Mouse (Mus musculus) limb, embryonic 14.5 days (tissue): ENCODE data around the gene 1500009L16Rik. TPM values are rescaled to one million over a fixed set of nuclear protein-coding genes. Genes with fewer than 3 reads are reported as not detected.

Experiments used
- ATAC-seq: fragments of 200-750 bp; cut with Nextera tagmentation; 2 replicates; pipeline ENCODE4 v1.8.0; 2017; ENCODE audit warnings: low read depth, moderate number of reproducible peaks, moderate TSS enrichment; ENCODE audit not compliant: low FRiP score
- DNase-seq: peaks from one replicate; pipeline ENCODE4 v3.0.0-alpha.2; 2015; ENCODE audit warnings: low spot score
- H3K27ac ChIP-seq: fragments of 300-500 bp; sonication (generic); replicated peaks from 2 replicates; pipeline ENCODE4 v1.5.1; 2014; ENCODE audit warnings: low read depth, mild to moderate bottlenecking, low read length, moderate library complexity, mixed read lengths
- H3K27me3 ChIP-seq: fragments of 300-500 bp; sonication (generic); 2 replicates; pipeline ENCODE4 v1.6.1; 2014; ENCODE audit warnings: low read length, mixed read lengths; ENCODE audit not compliant: control insufficient read depth, insufficient read depth
- H3K36me3 ChIP-seq: fragments of 300-500 bp; sonication (generic); 2 replicates; pipeline ENCODE4 v1.6.1; 2014; ENCODE audit warnings: mild to moderate bottlenecking, low read length, moderate library complexity, mixed read lengths; ENCODE audit not compliant: control insufficient read depth, insufficient read depth
- H3K4me1 ChIP-seq: fragments of 300-500 bp; sonication (generic); 2 replicates; pipeline ENCODE4 v1.6.1; 2014; ENCODE audit warnings: antibody characterized with exemption, low read length, mixed read lengths; ENCODE audit not compliant: control insufficient read depth, insufficient read depth
- H3K4me2 ChIP-seq: fragments of 300-500 bp; sonication (generic); replicated peaks from 2 replicates; pipeline ENCODE4 v1.6.1; 2014; ENCODE audit warnings: low read depth, mild to moderate bottlenecking, low read length, moderate library complexity; ENCODE audit not compliant: severe bottlenecking
- H3K4me3 ChIP-seq: fragments of 300-500 bp; sonication (generic); replicated peaks from 2 replicates; pipeline ENCODE4 v1.5.1; 2014; ENCODE audit warnings: low read length
- H3K9ac ChIP-seq: fragments of 300-500 bp; sonication (generic); 2 replicates; pipeline ENCODE4 v1.6.1; 2014; ENCODE audit warnings: mild to moderate bottlenecking, low read depth, low read length, moderate library complexity; ENCODE audit not compliant: severe bottlenecking
- H3K9me3 ChIP-seq: fragments of 300-500 bp; sonication (generic); 2 replicates; pipeline ENCODE4 v1.6.1; 2016; ENCODE audit warnings: low read length; ENCODE audit not compliant: control insufficient read depth
- POLR2A ChIP-seq: fragments of 200-500 bp; IDR thresholded peaks from 2 replicates; pipeline ENCODE4 v1.8.0; 2012; ENCODE audit warnings: inconsistent platforms, mild to moderate bottlenecking, moderate library complexity, borderline replicate concordance; ENCODE audit not compliant: insufficient read depth, insufficient read length; ENCODE audit errors: extremely low read depth
- WGBS: fragments of 180-500 bp; shearing (Covaris S2); extraction: QIAGEN DNeasy Blood & Tissue Kit; methylation state at CpG from one replicate; pipeline ENCODE4 v1.1.7; 2014; 5-methylcytosine and 5-hydroxymethylcytosine counted together
- polyA plus RNA-seq, 2 experiments: library from polyadenylated mRNA; depleted of rRNA in 1 of 2; stranded (reverse) in 1 of 2; unstranded in 1 of 2; fragments of >200 nt; fragmentation: Nextera tagmentation in 1 of 2; extraction: Ambion mirVana in 1 of 2; gene quantifications; 2 replicates each; pipeline versions ENCODE4 v1.2.1 to v1.2.3; 2012 to 2014

1500009L16Rik gene
- polyA plus RNA-seq, 2 experiments: 20.2 to 27.1 TPM

DNA sequence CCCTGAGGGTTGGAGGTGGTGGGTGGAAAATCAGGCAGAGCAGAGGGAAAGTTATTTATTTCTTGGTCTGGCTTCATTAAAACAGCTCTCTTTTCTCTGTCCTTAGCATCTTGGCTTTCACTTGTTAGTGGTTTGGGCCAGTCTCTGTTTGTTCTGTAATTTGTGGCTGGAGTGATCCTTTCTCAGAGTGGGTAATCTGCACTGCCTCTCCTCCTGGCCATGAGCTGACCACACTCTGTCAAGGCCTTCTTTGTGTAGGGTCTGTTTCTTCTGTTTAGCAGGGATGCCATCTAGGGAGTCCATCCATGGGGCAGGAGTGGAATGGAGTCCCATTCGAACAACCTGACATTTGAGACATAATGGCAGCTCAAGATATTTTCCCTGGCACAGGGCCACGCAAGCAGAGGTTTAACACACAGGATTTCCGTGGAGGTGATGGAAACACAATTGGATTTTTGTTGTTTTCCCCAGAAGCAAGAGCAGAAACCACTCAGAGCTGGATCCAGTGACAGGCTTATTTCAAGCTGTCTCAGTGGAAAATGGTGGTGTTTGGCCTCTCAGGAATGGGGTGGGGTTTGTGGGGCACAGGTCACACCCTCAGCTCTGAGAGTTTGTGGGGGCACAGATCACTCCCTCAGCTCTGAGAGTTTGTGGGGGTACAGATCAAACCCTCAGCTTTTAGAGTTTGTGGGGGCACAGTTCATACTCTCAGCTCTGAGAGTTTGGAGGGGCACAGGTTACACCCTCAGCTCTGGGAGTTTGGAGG, 63.1 kb downstream of the 1500009L16Rik start:
- Histone ChIP-seq H3K9me3 (no peaks in the 10 kb centered on the region), H3K27me3 (no peaks in the 10 kb centered on the region), H3K4me3 (no peak overlapping the region), H3K36me3 (no peaks in the 10 kb centered on the region), H3K27ac (peak overlapping the region; percentile 50; the same call in 1 of the 2 replicates), H3K4me2 (0 out of 2 replicates have a peak overlapping the region, but pooled peaks have one; percentile 1), H3K9ac (no peak overlapping the region), H3K4me1 (peaks cover 18% of the 10 kb centered on the region)
- 24% methylated on average over 3 of the region's 3 CpGs for WGBS
- ATAC-seq: peak; percentile 62
- DNase-seq: peak; percentile 28
- TF ChIP-seq POLR2A: no peak

DNA sequence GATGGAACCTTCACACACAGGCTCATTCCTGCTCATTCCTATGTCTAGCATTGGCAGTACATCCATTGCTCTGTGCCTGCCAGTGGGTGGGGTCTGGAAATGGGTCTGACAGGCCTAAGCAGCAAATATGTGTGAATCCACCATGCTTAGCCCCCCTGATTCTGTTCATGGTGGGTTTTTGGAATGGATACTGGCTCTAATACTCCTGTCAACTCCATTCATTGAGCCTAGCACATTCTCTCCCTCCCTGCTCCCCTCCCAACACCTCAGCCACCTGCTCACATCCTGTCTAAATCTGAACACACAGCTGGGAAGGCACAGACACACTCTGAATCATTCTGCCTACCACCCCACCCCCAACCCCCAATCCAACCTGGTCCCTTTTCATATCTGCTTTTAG, 72.4 kb downstream of the 1500009L16Rik start:
- DNase-seq (no peak), ATAC-seq (no peak)
- Histone ChIP-seq H3K27me3 (no peaks in the 10 kb centered on the region), H3K9me3 (no peaks in the 10 kb centered on the region), H3K27ac (no peak overlapping the region), H3K4me2 (no peak overlapping the region), H3K4me3 (no peak overlapping the region), H3K9ac (no peak overlapping the region), H3K4me1 (no peaks in the 10 kb centered on the region), H3K36me3 (no peaks in the 10 kb centered on the region)
- no peak for TF ChIP-seq POLR2A

DNA sequence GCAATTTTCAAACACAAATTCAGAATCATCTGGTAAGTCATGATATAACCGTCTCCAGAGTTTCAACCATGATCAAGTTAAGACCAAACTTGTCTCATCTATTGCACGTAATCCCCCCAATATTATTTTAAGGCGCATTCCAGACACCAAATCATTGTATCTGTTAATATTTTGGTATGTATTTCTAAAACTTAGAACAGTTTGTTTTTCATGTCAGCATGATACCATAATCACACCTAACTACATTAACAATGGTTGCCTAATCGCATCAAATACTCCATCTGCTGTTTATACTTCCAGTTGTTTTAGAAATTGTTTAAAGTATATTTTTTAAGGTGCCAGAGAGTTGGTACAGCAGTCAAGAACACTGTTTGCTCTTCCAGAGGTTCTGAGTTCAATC, 72.8 kb downstream of the 1500009L16Rik start:
- Histone ChIP-seq H3K4me3 (no peak overlapping the region), H3K36me3 (no peaks in the 10 kb centered on the region), H3K9ac (no peak overlapping the region), H3K4me1 (no peaks in the 10 kb centered on the region), H3K27ac (no peak overlapping the region), H3K9me3 (no peaks in the 10 kb centered on the region), H3K4me2 (no peak overlapping the region), H3K27me3 (no peaks in the 10 kb centered on the region)
- no peak for ATAC-seq
- WGBS: 92% methylated on average over 4 of the region's 4 CpGs
- TF ChIP-seq POLR2A: no peak
- DNase-seq: no peak

DNA sequence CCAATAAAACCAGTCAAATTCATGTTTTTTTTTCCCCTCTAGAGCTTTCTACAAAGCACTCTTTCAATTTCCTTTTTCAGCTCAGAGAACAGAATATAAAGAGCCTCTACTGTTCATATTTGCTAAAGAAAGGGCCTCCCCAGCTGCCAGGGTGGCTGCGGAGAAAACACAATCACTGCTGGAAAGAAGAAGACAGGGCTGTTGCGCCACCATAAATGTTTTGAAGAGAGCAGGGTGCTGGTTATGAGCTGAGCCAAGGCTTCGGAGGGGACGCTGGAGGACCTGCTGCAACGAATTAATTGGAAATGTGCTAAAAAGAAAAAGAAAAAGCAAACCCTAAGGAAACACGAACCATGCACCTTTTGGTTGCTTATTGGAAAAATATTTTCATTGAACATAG, 81.4 kb downstream of the 1500009L16Rik start:
- no peak overlapping the region for H3K27ac ChIP-seq
- no peak overlapping the region for H3K9ac ChIP-seq
- H3K36me3 ChIP-seq: no peaks in the 10 kb centered on the region
- no peak for TF ChIP-seq POLR2A
- no peak for ATAC-seq
- H3K4me1 ChIP-seq: peaks cover 36% of the 10 kb centered on the region
- H3K4me3 ChIP-seq: no peak overlapping the region
- H3K27me3 ChIP-seq: no peaks in the 10 kb centered on the region
- WGBS: 41% methylated on average over 6 of the region's 6 CpGs
- H3K9me3 ChIP-seq: no peaks in the 10 kb centered on the region
- no peak overlapping the region for H3K4me2 ChIP-seq
- DNase-seq: no peak

DNA sequence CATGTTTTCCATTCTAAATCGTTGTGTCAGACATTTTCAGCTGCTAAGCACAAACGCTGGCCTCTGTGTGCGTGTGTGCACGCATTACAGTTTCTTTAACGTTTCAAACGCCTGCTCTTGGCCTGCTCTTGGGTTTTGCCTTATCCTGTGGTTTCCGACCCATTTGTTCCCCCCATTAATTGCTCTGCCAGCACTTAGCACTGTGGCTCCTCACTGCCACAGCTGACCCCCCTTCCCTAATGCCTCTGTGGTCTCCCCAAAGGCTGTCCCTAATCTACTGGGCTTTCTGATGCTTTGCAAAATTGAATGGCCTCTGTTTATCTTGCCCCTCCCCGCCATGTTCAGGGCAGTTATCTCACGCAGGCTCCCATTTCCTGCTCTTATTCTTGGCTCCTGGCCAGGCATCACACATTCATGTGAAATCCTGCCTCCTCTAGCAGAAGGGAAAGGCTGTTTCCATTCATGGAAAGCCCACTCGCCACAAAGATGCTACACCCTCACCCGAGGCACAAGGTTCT, 82.6 kb downstream of the 1500009L16Rik start:
- Histone ChIP-seq H3K9ac (no peak overlapping the region), H3K27ac (peak overlapping the region; percentile 71), H3K4me1 (peaks cover 36% of the 10 kb centered on the region), H3K36me3 (no peaks in the 10 kb centered on the region), H3K4me2 (peak overlapping the region; percentile 24), H3K4me3 (no peak overlapping the region), H3K27me3 (no peaks in the 10 kb centered on the region), H3K9me3 (no peaks in the 10 kb centered on the region)
- ATAC-seq: peak; percentile 78
- DNase-seq: peak; percentile 77
- no peak for TF ChIP-seq POLR2A
- 9% methylated on average over 11 of the region's 11 CpGs for WGBS
